Mouse (Mus musculus): Measurements from ENCODE around the gene Cntnap1. TPM values are rescaled to one million over a fixed set of nuclear protein-coding genes. Genes with fewer than 3 reads are reported as not detected.
"Not testable (repeated sequence)": the region's sequence is repeated elsewhere in the genome, so short reads cannot be mapped to it uniquely, and the experiment has no call there.

Gene Cntnap1
- polyA plus RNA-seq, 1 experiment from 2014 or later, result 1.5 TPM

GRCm38 (mm10) chr11:101152825-101153224 lies 17.5 kb upstream of the Cntnap1 start:
- Histone ChIP-seq H3K9me3 (no peaks in the 10 kb centered on the region), H3K4me2 (replicated peaks) (no peak overlapping the region), H3K9ac (replicated peaks) (no peak overlapping the region), H3K27ac (no peak overlapping the region), H3K4me1 (replicated peaks) (peaks cover 29% of the 10 kb centered on the region), H3K4me3 (replicated peaks) (no peak overlapping the region), H3K36me3 (no peaks in the 10 kb centered on the region), H3K27me3 (peaks cover 5% of the 10 kb centered on the region)
- ATAC-seq, result no peak
- 84% methylated on average over 1 of the region's 1 CpGs for WGBS

DNA sequence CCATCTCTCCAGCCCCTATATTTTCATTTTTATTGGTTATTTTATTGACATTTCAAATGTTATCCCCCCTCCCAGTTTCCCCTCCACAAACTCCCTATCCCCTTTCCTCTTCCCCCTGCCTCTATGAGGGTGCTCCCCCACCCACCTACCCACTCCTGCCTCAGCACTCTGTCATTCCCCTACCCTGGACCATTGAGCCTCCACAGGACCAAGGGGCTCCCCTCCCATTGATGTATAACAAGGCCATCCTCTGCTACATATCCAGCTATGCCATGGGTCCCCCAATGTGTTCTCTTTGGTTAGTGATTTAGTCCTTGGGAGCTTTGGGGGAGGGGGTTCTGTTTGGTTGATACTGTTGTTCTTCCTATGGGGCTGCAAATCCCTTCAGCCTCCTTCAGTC lies 15.7 kb upstream of the Cntnap1 start:
- peaks cover 17% of the 10 kb centered on the region for H3K27me3 ChIP-seq
- H3K9ac ChIP-seq (replicated peaks), result no peak overlapping the region
- ATAC-seq, result no peak
- H3K4me3 ChIP-seq (replicated peaks), result no peak overlapping the region
- H3K36me3 ChIP-seq, result no peaks in the 10 kb centered on the region
- H3K9me3 ChIP-seq, result no peaks in the 10 kb centered on the region
- H3K27ac ChIP-seq, result no peak overlapping the region
- no peak overlapping the region for H3K4me2 ChIP-seq (replicated peaks)
- H3K4me1 ChIP-seq (replicated peaks), result peaks cover 19% of the 10 kb centered on the region

GRCm38 (mm10) chr11:101155151-101155550 lies 15.2 kb upstream of the Cntnap1 start:
- H3K4me1 ChIP-seq (replicated peaks), result peaks cover 17% of the 10 kb centered on the region
- 0 out of 2 replicates have a peak overlapping the region, but pooled peaks have one; percentile 7 for H3K9ac ChIP-seq (replicated peaks)
- no peak for ATAC-seq
- H3K27ac ChIP-seq, result peak overlapping the region; percentile 91
- peak overlapping the region; percentile 68 for H3K4me2 ChIP-seq (replicated peaks)
- no peak overlapping the region for H3K4me3 ChIP-seq (replicated peaks)
- H3K36me3 ChIP-seq, result no peaks in the 10 kb centered on the region
- 70% methylated on average over 6 of the region's 6 CpGs for WGBS
- no peaks in the 10 kb centered on the region for H3K9me3 ChIP-seq
- H3K27me3 ChIP-seq, result peaks cover 17% of the 10 kb centered on the region

- ATAC-seq, result peak; percentile 95
Observed at GRCm38 (mm10) chr11:101155728-101156371, 14.5 kb upstream of the Cntnap1 start, which contains the start of gene Tubg2. TSS of gene Tubg2 (plus strand) at chr11:101155907.

GRCm38 (mm10) chr11:101160151-101160550 lies 10.2 kb upstream of the Cntnap1 start:
- not testable (repeated sequence) for H3K27ac ChIP-seq; H3K4me3 ChIP-seq (replicated peaks); ATAC-seq; H3K9ac ChIP-seq (replicated peaks); H3K4me2 ChIP-seq (replicated peaks); H3K9me3 ChIP-seq
- 72% methylated on average over 8 of the region's 10 CpGs for WGBS
- Histone ChIP-seq H3K36me3 (peaks cover 30% of the 10 kb centered on the region), H3K27me3 (peaks cover 61% of the 10 kb centered on the region), H3K4me1 (replicated peaks) (peaks cover 26% of the 10 kb centered on the region)

More at GRCm38 (mm10) chr11:101155728-101156371, 14.5 kb upstream of the Cntnap1 start, which contains the start of gene Tubg2:
- Histone ChIP-seq H3K4me2 (replicated peaks) (peak within 1 kb of the TSS; percentile 68), H3K27ac (peak within 1 kb of the TSS; percentile 91), H3K4me3 (replicated peaks) (peak within 1 kb of the TSS; percentile 48), H3K9me3 (no peaks in the 10 kb centered on the region), H3K36me3 (no peaks in the 10 kb centered on the region), H3K9ac (replicated peaks) (peak within 1 kb of the TSS; percentile 76), H3K4me1 (replicated peaks) (peaks cover 17% of the 10 kb centered on the region), H3K27me3 (peaks cover 18% of the 10 kb centered on the region)
- 2% methylated on average over 36 of the region's 36 CpGs for WGBS

- H3K9me3 ChIP-seq; H3K4me3 ChIP-seq (replicated peaks); H3K4me2 ChIP-seq (replicated peaks); H3K9ac ChIP-seq (replicated peaks); H3K27ac ChIP-seq; ATAC-seq: not testable (repeated sequence)
- Histone ChIP-seq H3K27me3 (peaks cover 70% of the 10 kb centered on the region), H3K4me1 (replicated peaks) (peaks cover 17% of the 10 kb centered on the region), H3K36me3 (peaks cover 30% of the 10 kb centered on the region)
- WGBS, result 83% methylated on average over 8 of the region's 8 CpGs
Observed at GRCm38 (mm10) chr11:101160981-101161505, 9.3 kb upstream of the Cntnap1 start.

DNA sequence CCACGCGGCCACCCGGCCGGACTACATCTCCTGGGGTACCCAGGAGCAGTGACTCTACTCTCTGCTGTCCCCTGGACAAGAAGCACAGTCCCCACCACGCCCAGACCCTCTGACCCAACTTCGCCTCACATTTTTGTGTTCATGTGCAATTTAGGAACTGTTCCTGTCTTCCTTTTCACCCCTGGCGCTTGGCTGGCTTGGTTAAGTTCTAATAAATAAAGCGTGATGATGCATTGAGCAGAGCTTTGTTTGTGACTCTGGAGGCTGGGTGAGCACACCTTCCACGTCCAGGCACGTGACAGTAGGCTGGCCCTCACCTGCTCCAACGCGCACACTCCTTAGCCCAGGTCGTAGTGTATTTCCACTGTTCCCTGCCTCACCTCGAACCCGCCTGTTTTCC lies 8.8 kb upstream of the Cntnap1 start:
- WGBS, result 85% methylated on average over 15 of the region's 15 CpGs
- ATAC-seq, result no peak
- H3K9me3 ChIP-seq, result no peaks in the 10 kb centered on the region
- peaks cover 12% of the 10 kb centered on the region for H3K4me1 ChIP-seq (replicated peaks)
- no peak overlapping the region for H3K4me3 ChIP-seq (replicated peaks)
- H3K36me3 ChIP-seq, result peaks cover 34% of the 10 kb centered on the region
- no peak overlapping the region for H3K27ac ChIP-seq
- no peak overlapping the region for H3K9ac ChIP-seq (replicated peaks)
- H3K4me2 ChIP-seq (replicated peaks), result no peak overlapping the region
- peaks cover 75% of the 10 kb centered on the region for H3K27me3 ChIP-seq

- no peaks in the 10 kb centered on the region for H3K9me3 ChIP-seq
- H3K4me2 ChIP-seq (replicated peaks), result no peak overlapping the region
- no peak overlapping the region for H3K9ac ChIP-seq (replicated peaks)
- peaks cover 40% of the 10 kb centered on the region for H3K36me3 ChIP-seq
- no peak for ATAC-seq
- no peak overlapping the region for H3K27ac ChIP-seq
- peaks cover 11% of the 10 kb centered on the region for H3K4me1 ChIP-seq (replicated peaks)
- no peak overlapping the region for H3K4me3 ChIP-seq (replicated peaks)
- peaks cover 82% of the 10 kb centered on the region for H3K27me3 ChIP-seq
- 62% methylated on average over 5 of the region's 5 CpGs for WGBS
Observed at GRCm38 (mm10) chr11:101162301-101162700, 8.0 kb upstream of the Cntnap1 start.

DNA sequence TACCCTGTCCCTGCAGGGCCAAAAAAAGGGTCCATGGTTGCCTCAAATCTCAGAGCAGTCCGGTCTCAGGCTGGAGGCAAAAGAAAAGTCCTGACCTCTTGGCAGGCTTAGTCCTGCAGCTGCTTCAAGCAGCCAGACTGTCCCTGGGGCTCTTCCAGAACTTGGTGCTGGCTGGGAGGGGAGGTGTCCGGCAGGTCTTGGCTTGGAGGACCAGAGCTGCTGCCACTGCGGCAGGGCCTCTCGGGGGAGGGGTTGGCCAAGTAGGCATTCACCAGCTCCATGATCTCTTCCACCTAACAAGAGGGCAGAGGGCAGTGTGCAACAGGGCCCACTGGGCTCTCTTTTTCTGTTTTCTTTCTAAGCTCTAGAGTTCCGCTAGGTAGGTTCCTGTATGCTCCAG lies 7.6 kb upstream of the Cntnap1 start:
- no peak overlapping the region for H3K4me2 ChIP-seq (replicated peaks)
- H3K36me3 ChIP-seq, result peaks cover 45% of the 10 kb centered on the region
- H3K9me3 ChIP-seq, result no peaks in the 10 kb centered on the region
- no peak overlapping the region for H3K4me3 ChIP-seq (replicated peaks)
- ATAC-seq, result no peak
- no peak overlapping the region for H3K27ac ChIP-seq
- WGBS, result 43% methylated on average over 5 of the region's 5 CpGs
- peaks cover 82% of the 10 kb centered on the region for H3K27me3 ChIP-seq
- no peak overlapping the region for H3K9ac ChIP-seq (replicated peaks)
- peaks cover 11% of the 10 kb centered on the region for H3K4me1 ChIP-seq (replicated peaks)

DNA sequence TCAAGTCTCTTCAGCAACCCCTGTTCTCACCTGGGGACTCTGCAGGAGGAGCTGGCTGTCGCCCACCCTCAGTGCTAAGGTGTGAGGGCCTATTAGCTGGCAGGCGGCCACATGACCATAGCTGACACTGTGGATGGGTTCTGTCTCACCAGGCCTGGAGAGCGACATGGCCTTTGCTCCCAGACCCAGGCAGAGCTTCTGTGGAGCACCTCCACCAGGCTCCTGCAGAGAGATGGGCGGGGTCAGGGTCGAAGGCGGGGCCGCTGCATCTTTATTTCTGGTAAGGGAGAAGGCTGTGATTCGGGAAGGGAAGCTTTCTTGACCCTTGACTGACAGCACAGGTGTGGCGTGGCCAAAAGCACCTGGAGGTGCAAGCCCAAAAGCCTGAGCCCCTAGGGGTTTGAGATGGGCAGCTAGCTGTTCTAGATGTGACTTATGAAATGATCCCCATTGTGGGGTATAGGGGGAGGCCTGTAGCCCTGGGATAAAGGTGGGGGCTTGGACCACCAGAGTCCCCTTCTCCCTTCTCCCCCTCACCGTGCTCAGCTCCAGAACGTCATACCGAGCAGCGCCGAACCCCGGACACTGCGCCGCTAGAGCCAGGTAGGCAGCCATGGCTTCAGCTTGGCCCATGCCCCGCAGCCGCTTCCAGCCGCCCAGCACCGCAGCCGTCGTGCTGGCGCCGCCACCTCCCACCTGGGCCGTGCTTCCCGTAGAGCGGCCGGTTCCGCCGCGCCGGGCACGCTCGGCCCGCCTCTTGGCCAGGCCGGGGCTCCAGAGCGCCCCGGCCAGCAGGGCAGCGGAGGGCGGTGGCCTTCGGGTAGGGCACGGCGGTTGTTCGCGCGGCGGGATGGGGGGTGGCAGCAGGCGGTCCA lies 6.6 kb upstream of the Cntnap1 start:
- peak overlapping the region; percentile 30 for H3K4me3 ChIP-seq (replicated peaks)
- ATAC-seq, result peak; percentile 41; the same call in 1 of the 2 replicates
- no peak overlapping the region for H3K27ac ChIP-seq
- H3K9ac ChIP-seq (replicated peaks), result peak overlapping the region; percentile 49; the same call in 1 of the 2 replicates
- peak overlapping the region; percentile 47 for H3K4me2 ChIP-seq (replicated peaks)
- no peaks in the 10 kb centered on the region for H3K9me3 ChIP-seq
- H3K27me3 ChIP-seq, result peaks cover 84% of the 10 kb centered on the region
- H3K36me3 ChIP-seq, result peaks cover 46% of the 10 kb centered on the region
- peaks cover 18% of the 10 kb centered on the region for H3K4me1 ChIP-seq (replicated peaks)
- 9% methylated on average over 49 of the region's 49 CpGs for WGBS

GRCm38 (mm10) chr11:101164351-101164665 lies 6.0 kb upstream of the Cntnap1 start:
- Histone ChIP-seq H3K4me1 (replicated peaks) (peaks cover 24% of the 10 kb centered on the region), H3K27ac (no peak overlapping the region), H3K9me3 (no peaks in the 10 kb centered on the region), H3K9ac (replicated peaks) (peak overlapping the region; percentile 49; the same call in 1 of the 2 replicates), H3K27me3 (peaks cover 86% of the 10 kb centered on the region), H3K4me2 (replicated peaks) (peak overlapping the region; percentile 47), H3K36me3 (peaks cover 46% of the 10 kb centered on the region), H3K4me3 (replicated peaks) (peak overlapping the region; percentile 30)
- WGBS, result 7% methylated on average over 21 of the region's 21 CpGs
- ATAC-seq, result no peak

Data from midbrain, embryonic 13.5 days (tissue).